In genomic region chr11:76027139-76028071, GRCm38 (mm10) we compare ENCODE assay signal across 8 mouse cellular contexts. TPM values are rescaled to one million over a fixed set of nuclear protein-coding genes. Genes with fewer than 3 reads are reported as not detected.
DNase-seq lines count a peak whose midpoint lies in the region; ATAC-seq lines count a peak whose summit lies in the region.

Rflnb (minus strand) TSS chr11:76027782.

- peak; percentile 92 for ATAC-seq in midbrain, embryonic 11.5 days (ENCODE audit: low FRiP score)

- H3K4me2 ChIP-seq in midbrain, embryonic 11.5 days: peak within 1 kb of the TSS; percentile 92

- no peaks in the 10 kb centered on the region for H3K36me3 ChIP-seq in midbrain, embryonic 11.5 days (ENCODE audit: control insufficient read depth, insufficient read depth, low read length)

- peak; percentile 96 for DNase-seq in adrenal gland, adult 2 months
- DNase-seq in embryo, embryonic 10 days (ENCODE audit: low spot score): peak; percentile 89
- peak; percentile 93 for DNase-seq in gastrocnemius, postnatal 14 days
- DNase-seq in induced T-regulatory cell, adult 2 months (ENCODE audit: low read depth): peak; percentile 72
- DNase-seq in left cerebral cortex, postnatal 4 days: peak; percentile 79
- DNase-seq in midbrain, embryonic 11.5 days (ENCODE audit: low spot score, missing footprints): peak; percentile 97
- peak; percentile 30 for DNase-seq in right cerebral cortex, postnatal 36 days (ENCODE audit: low spot score in 2 of 2)
- peak; percentile 85 for DNase-seq in yolk sac, embryonic 10.5 days (ENCODE audit: low spot score)

- H3K27ac ChIP-seq in midbrain, embryonic 11.5 days (ENCODE audit: low read depth, low read length): no peak within 1 kb of the TSS

- H3K9ac ChIP-seq in midbrain, embryonic 11.5 days (ENCODE audit: low read length): peak within 1 kb of the TSS; percentile 71

- no peaks in the 10 kb centered on the region for H3K9me3 ChIP-seq in midbrain, embryonic 11.5 days (ENCODE audit: control insufficient read depth, low read length)

- H3K4me3 ChIP-seq in midbrain, embryonic 11.5 days (ENCODE audit: low read depth, low read length): peak within 1 kb of the TSS; percentile 41

- intact Hi-C loops in gastrocnemius, postnatal 14 days (cut with DNase I; ENCODE audit: low total_unique reads): no loop called here
- intact Hi-C loops in left cerebral cortex, postnatal 4 days (cut with DNase I): no loop called here

- H3K4me1 ChIP-seq in midbrain, embryonic 11.5 days (ENCODE audit: control insufficient read depth, insufficient read depth, low read length): peaks cover 14% of the 10 kb centered on the region

- WGBS in midbrain, embryonic 11.5 days: under 1% methylated on average over 108 of the region's 112 CpGs

- H3K27me3 ChIP-seq in midbrain, embryonic 11.5 days (ENCODE audit: control insufficient read depth, insufficient read depth, low read length): peaks cover 3% of the 10 kb centered on the region; the same call in 1 of the 2 replicates

RNA-seq across cellular contexts. Expression of gene Rflnb, which starts in this region (rescaled TPM):
- total RNA-seq in adrenal gland, adult 2 months (2021): 10 to 100 TPM; 14.8 to 29.8 TPM
- polyA plus RNA-seq in adrenal gland, adult 2 months (2012; rRNA removed): 23.1 and 30.5 TPM in 2 replicates
- 10 to 100 TPM; 50.0 to 59.5 TPM for total RNA-seq in gastrocnemius, postnatal 14 days (2021)
- total RNA-seq in left cerebral cortex, postnatal 4 days (2021): 10 to 100 TPM; 28.7 to 28.9 TPM
- 13.4 and 13.9 TPM in 2 replicates for polyA plus RNA-seq in midbrain, embryonic 11.5 days (2014; fragmentation: Nextera tagmentation; extraction: Ambion mirVana)

Comparison
In these comparisons a context has a peak if more than half of its experiments do, and no peak if none do; other contexts are left out.
1. DNase-seq: peak in every context shown above with its lines; median percentile 97 in midbrain, embryonic 11.5 days; 96 in adrenal gland, adult 2 months; 93 in gastrocnemius, postnatal 14 days; 89 in embryo, embryonic 10 days; 85 in yolk sac, embryonic 10.5 days; 79 in left cerebral cortex, postnatal 4 days; 72 in induced T-regulatory cell, adult 2 months; 30 in right cerebral cortex, postnatal 36 days.